8 mouse cellular contexts compared by ENCODE assay signal in genomic region chr5:121711928-121712231, GRCm38 (mm10). TPM values are rescaled to one million over a fixed set of nuclear protein-coding genes. Genes with fewer than 3 reads are reported as not detected.
DNase-seq lines count a peak whose midpoint lies in the region; ATAC-seq and TF ChIP-seq lines count a peak whose summit lies in the region.

No protein-coding gene starts in this region.

- peak overlapping the region; percentile 99 for H3K9ac ChIP-seq in kidney, postnatal 0 days (ENCODE audit: low read depth, low read length)
- peak overlapping the region; percentile 97 for H3K9ac ChIP-seq in embryonic facial prominence, embryonic 11.5 days (replicated peaks; ENCODE audit: low read length)

- no peaks in the 10 kb centered on the region for H3K27me3 ChIP-seq in kidney, postnatal 0 days (ENCODE audit: insufficient read depth, low read length)
- H3K27me3 ChIP-seq in embryonic facial prominence, embryonic 11.5 days (ENCODE audit: control insufficient read depth, insufficient read depth, low read length): no peaks in the 10 kb centered on the region
- H3K27me3 ChIP-seq in myocyte (ENCODE audit: control insufficient read depth, insufficient read depth, insufficient read length): no peaks in the 10 kb centered on the region

- H3K4me3 ChIP-seq in kidney, postnatal 0 days (replicated peaks; ENCODE audit: low read depth, low read length): peak overlapping the region; percentile 99
- peak overlapping the region; percentile 99 for H3K4me3 ChIP-seq in embryonic facial prominence, embryonic 11.5 days (ENCODE audit: low read depth, low read length)
- peak overlapping the region; percentile 86 for H3K4me3 ChIP-seq in myocyte

- no peak; the same call in 1 of the 2 replicates for ATAC-seq in kidney, postnatal 0 days (replicated peaks; ENCODE audit: low FRiP score, low read depth)
- 0 out of 2 replicates have a peak, but pooled peaks have one; percentile 7 for ATAC-seq in embryonic facial prominence, embryonic 11.5 days (replicated peaks; ENCODE audit: insufficient number of reproducible peaks, low FRiP score, low TSS enrichment, low read depth)
- ATAC-seq in inflammation-experienced regulatory T-cells, adult 6 months: peak; percentile 59

- no peak for TF ChIP-seq POLR2A in myocyte (IDR thresholded peaks at IDR 0.05; ENCODE audit: insufficient read length, low read depth)

- H3K27ac ChIP-seq in kidney, postnatal 0 days: peak overlapping the region; percentile 98
- peak overlapping the region; percentile 94 for H3K27ac ChIP-seq in embryonic facial prominence, embryonic 11.5 days (replicated peaks; ENCODE audit: low read depth, low read length)

- H3K9me3 ChIP-seq in kidney, postnatal 0 days (replicated peaks; ENCODE audit: low read length): no peaks in the 10 kb centered on the region
- no peaks in the 10 kb centered on the region for H3K9me3 ChIP-seq in embryonic facial prominence, embryonic 11.5 days (replicated peaks; ENCODE audit: control insufficient read depth, low read length)

- H3K4me2 ChIP-seq in kidney, postnatal 0 days (ENCODE audit: low read length): peak overlapping the region; percentile 69
- H3K4me2 ChIP-seq in embryonic facial prominence, embryonic 11.5 days (ENCODE audit: low read depth, low read length): peak overlapping the region; percentile 86
- no peak overlapping the region for H3K4me2 ChIP-seq in myocyte (ENCODE audit: low read depth)

- peaks cover 18% of the 10 kb centered on the region for H3K4me1 ChIP-seq in kidney, postnatal 0 days (replicated peaks; ENCODE audit: insufficient read depth, low read length)
- H3K4me1 ChIP-seq in embryonic facial prominence, embryonic 11.5 days (ENCODE audit: control insufficient read depth, insufficient read depth, low read length): no peaks in the 10 kb centered on the region

- TF ChIP-seq CTCF in kidney, postnatal 0 days (IDR thresholded peaks at IDR 0.05; ENCODE audit: low read depth): no peak

- H3ac ChIP-seq in myocyte (ENCODE audit: control insufficient read depth, insufficient read length): peak overlapping the region; percentile 94

- no peaks in the 10 kb centered on the region for H3K36me3 ChIP-seq in kidney, postnatal 0 days (ENCODE audit: insufficient read depth, low read length)
- H3K36me3 ChIP-seq in embryonic facial prominence, embryonic 11.5 days (replicated peaks; ENCODE audit: control insufficient read depth, insufficient read depth, low read depth, low read length): no peaks in the 10 kb centered on the region
- no peaks in the 10 kb centered on the region for H3K36me3 ChIP-seq in myocyte (ENCODE audit: control insufficient read depth, insufficient read depth)

- 0% methylated on average over 55 of the region's 57 CpGs for WGBS in kidney, postnatal 0 days
- whole genome bisulfite sequencing in embryonic facial prominence, embryonic 11.5 days: 0% methylated on average over 29 of the region's 57 CpGs

- DNase-seq in kidney, postnatal 0 days (ENCODE audit: low spot score): no peak
- DNase-seq in kidney, postnatal 10 days: no peak
- DNase-seq in embryonic facial prominence, embryonic 11.5 days (ENCODE audit: low spot score): no peak
- DNase-seq in gastrocnemius, postnatal 4 days (ENCODE audit: low spot score in 2 of 2): no peak
- no peak for DNase-seq in kidney, adult 11 months
- DNase-seq in yolk sac, embryonic 10.5 days (ENCODE audit: low spot score): no peak

- H3K79me2 ChIP-seq in myocyte (ENCODE audit: control insufficient read depth, insufficient read depth): peaks cover 40% of the 10 kb centered on the region

TF ChIP-seq in myocyte, 11 proteins besides CTCF, POLR2A, EP300 and RAD21:
- TF ChIP-seq POLR2AphosphoS2 (IDR thresholded peaks at IDR 0.05; ENCODE audit: insufficient read length, low read depth): no peak
- TF ChIP-seq TCF12 (IDR thresholded peaks at IDR 0.05; ENCODE audit: insufficient read depth, poor library complexity, severe bottlenecking): no peak
- no peak for TF ChIP-seq REST (IDR thresholded peaks at IDR 0.05; ENCODE audit: insufficient read depth, insufficient read length)
- TF ChIP-seq CEBPB (IDR thresholded peaks at IDR 0.05; ENCODE audit: insufficient read depth, poor library complexity, severe bottlenecking): no peak
- TF ChIP-seq USF1 (IDR thresholded peaks at IDR 0.05; ENCODE audit: low read depth): no peak
- TF ChIP-seq SRF (IDR thresholded peaks at IDR 0.05; ENCODE audit: control insufficient read depth, insufficient read length, low read depth): no peak
- TF ChIP-seq E2F4 (IDR thresholded peaks at IDR 0.05; ENCODE audit: insufficient read depth): no peak
- no peak for TF ChIP-seq MYOG (IDR thresholded peaks at IDR 0.05; ENCODE audit: control insufficient read depth in 1 of 3, insufficient read depth in 1 of 3, insufficient read length in 2 of 3, low read depth in 2 of 3)
- no peak for TF ChIP-seq TCF3 (IDR thresholded peaks at IDR 0.05; ENCODE audit: insufficient read length, low read depth)
- no peak for TF ChIP-seq MYOD1 (IDR thresholded peaks at IDR 0.05; ENCODE audit: control insufficient read depth in 1 of 3, insufficient read length in 2 of 3, low read depth in 2 of 3)
- TF ChIP-seq MAX (IDR thresholded peaks at IDR 0.05; ENCODE audit: low read depth): no peak

RNA-seq across cellular contexts. Expression of gene Atxn2, which starts 0.7 kb away (rescaled TPM):
- 53.7 and 68.5 TPM in 2 replicates for polyA plus RNA-seq in kidney, postnatal 0 days (2015; fragmentation: Nextera tagmentation; extraction: Ambion mirVana)
- polyA plus RNA-seq in embryonic facial prominence, embryonic 11.5 days (2014; fragmentation: Nextera tagmentation; extraction: Ambion mirVana): 57.6 and 61.5 TPM in 2 replicates
- 10 to 100 TPM; 18.4 to 48.0 (median 35.1) TPM for polyA plus RNA-seq in inflammation-experienced regulatory T-cells, adult 6 months (2017; shearing (Covaris generic))
- polyA plus RNA-seq in myocyte (2012; fragmentation: generic; extraction: Trizol): 95.3 TPM
- 100 to 1,000 TPM; 143 to 152 TPM for total RNA-seq in gastrocnemius, postnatal 4 days (2021)

RNA-seq across cellular contexts. Expression of gene Brap, which starts 51.5 kb away (rescaled TPM):
- polyA plus RNA-seq in kidney, postnatal 0 days (2015; fragmentation: Nextera tagmentation; extraction: Ambion mirVana): 37.3 and 39.2 TPM in 2 replicates
- polyA plus RNA-seq in embryonic facial prominence, embryonic 11.5 days (2014; fragmentation: Nextera tagmentation; extraction: Ambion mirVana): 37.4 and 38.7 TPM in 2 replicates
- polyA plus RNA-seq in inflammation-experienced regulatory T-cells, adult 6 months (2017; shearing (Covaris generic)): 10 to 100 TPM in 2 of 3 experiments, 1 to 10 TPM in 1; 9.6 to 14.4 (median 13.5) TPM
- polyA plus RNA-seq in myocyte (2012; fragmentation: generic; extraction: Trizol): 40.9 TPM
- total RNA-seq in gastrocnemius, postnatal 4 days (2021): 10 to 100 TPM; 27.4 to 31.0 TPM

RNA-seq across cellular contexts. Expression of gene Acad10, which starts 51.6 kb away (rescaled TPM):
- 7.6 and 8.2 TPM in 2 replicates for polyA plus RNA-seq in kidney, postnatal 0 days (2015; fragmentation: Nextera tagmentation; extraction: Ambion mirVana)
- 1.2 and 1.7 TPM in 2 replicates for polyA plus RNA-seq in embryonic facial prominence, embryonic 11.5 days (2014; fragmentation: Nextera tagmentation; extraction: Ambion mirVana)
- polyA plus RNA-seq in inflammation-experienced regulatory T-cells, adult 6 months (2017; shearing (Covaris generic)): 1 to 10 TPM in 2 of 3 experiments, under 1 TPM in 1; 0.93 to 5.7 (median 5.6) TPM
- 4.7 TPM for polyA plus RNA-seq in myocyte (2012; fragmentation: generic; extraction: Trizol)
- 1 to 10 TPM; 6.6 to 6.8 TPM for total RNA-seq in gastrocnemius, postnatal 4 days (2021)
